Mouse (Mus musculus): Measurements from ENCODE around the gene Gpd1.

DNA sequence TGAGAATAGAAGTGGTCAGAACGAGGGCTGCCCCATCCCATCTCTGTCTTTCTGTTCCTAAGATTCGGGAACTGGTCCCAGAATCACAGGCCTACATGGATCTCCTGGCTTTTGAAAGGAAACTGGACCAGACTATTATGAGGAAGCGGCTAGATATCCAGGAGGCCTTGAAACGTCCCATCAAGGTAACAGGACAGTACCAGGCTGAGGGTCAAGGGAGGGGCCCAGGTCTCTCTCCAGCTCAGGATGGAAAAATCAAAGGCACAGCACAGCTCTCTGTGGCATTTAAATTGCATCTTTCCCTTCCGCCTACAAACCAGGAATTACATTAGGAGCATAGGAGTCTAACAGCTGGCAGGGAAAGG, 13.7 kb upstream of the Gpd1 start:
- TF ChIP-seq HCFC1 (IDR thresholded peaks at IDR 0.05; ENCODE audit: low read depth, low read length) (no peak), CTCF (conservative IDR thresholded peaks at IDR 0.05 in 1 of 2, IDR thresholded peaks at IDR 0.05 in 1 of 2; ENCODE audit: low read depth in 2 of 2, low read length in 2 of 2) (no peak), EP300 (IDR thresholded peaks at IDR 0.05; ENCODE audit: low read length) (no peak), POLR2A (IDR thresholded peaks at IDR 0.05; ENCODE audit: low read depth, low read length) (no peak)
